Mouse (Mus musculus) spleen, adult 2 months (tissue): ENCODE measurements around the gene Serpinb6a. TPM values are rescaled to one million over a fixed set of nuclear protein-coding genes. Genes with fewer than 3 reads are reported as not detected.

Experiments
- DNase-seq, 2 experiments: peaks; one replicate each; pipeline versions ENCODE4 v3.0.0 to v3.0.0-alpha.2; 2012 to 2021; ENCODE audit warnings: low spot score in 2 of 2, low read depth in 1 of 2
- H3K27ac ChIP-seq: fragments of 200-500 bp; 2 replicates; pipeline ENCODE4 v1.5.1; 2012; ENCODE audit warnings: low read length, inconsistent platforms; ENCODE audit not compliant: insufficient read depth
- H3K27me3 ChIP-seq: fragments of 200-500 bp; 2 replicates; pipeline ENCODE4 v1.6.1; 2012; ENCODE audit warnings: mild to moderate bottlenecking, moderate library complexity, low read length, inconsistent platforms; ENCODE audit not compliant: control insufficient read depth, insufficient read depth
- H3K36me3 ChIP-seq: fragments of 200-500 bp; 2 replicates; pipeline ENCODE4 v1.6.1; 2012; ENCODE audit warnings: mild to moderate bottlenecking, low read length, inconsistent platforms; ENCODE audit not compliant: control insufficient read depth, insufficient read depth
- H3K4me1 ChIP-seq: fragments of 200-500 bp; 2 replicates; pipeline ENCODE4 v1.6.1; 2011; ENCODE audit warnings: inconsistent platforms; ENCODE audit not compliant: control insufficient read depth, insufficient read depth, insufficient read length
- H3K4me3 ChIP-seq: fragments of 200-500 bp; 2 replicates; pipeline ENCODE4 v1.5.1; 2011; ENCODE audit warnings: mild to moderate bottlenecking, inconsistent platforms; ENCODE audit not compliant: insufficient read depth, insufficient read length; ENCODE audit errors: extremely low read depth
- CTCF ChIP-seq: fragments of 200-500 bp; IDR thresholded peaks from 2 replicates; pipeline ENCODE4 v1.5.1; 2011; ENCODE audit warnings: mild to moderate bottlenecking, inconsistent platforms; ENCODE audit not compliant: insufficient read depth, insufficient read length, insufficient replicate concordance; ENCODE audit errors: extremely low read depth
- POLR2A ChIP-seq: fragments of 200-500 bp; IDR thresholded peaks from 2 replicates; pipeline ENCODE4 v1.6.1; 2011; ENCODE audit warnings: low read depth, low read length, inconsistent platforms
- WGBS: fragments of 180-500 bp; shearing (Covaris S2); methylation state at CpG from one replicate; pipeline ENCODE4 v1.1.7; 2018; 5-methylcytosine and 5-hydroxymethylcytosine counted together
- polyA plus RNA-seq: library from polyadenylated mRNA; depleted of rRNA; stranded (reverse); fragments of >200 nt; gene quantifications from 2 replicates; pipeline ENCODE4 v1.2.3, GENCODE M21; 2012

Serpinb6a gene
- polyA plus RNA-seq, 1 experiment, result 36.3 TPM

GRCm38 (mm10) chr13:33937151-33937550 lies 65.4 kb downstream of the Serpinb6a start:
- no peaks in the 10 kb centered on the region; the same call in none of the 2 replicates for H3K4me1 ChIP-seq
- H3K36me3 ChIP-seq, result no peaks in the 10 kb centered on the region
- 86% methylated on average over 5 of the region's 5 CpGs for WGBS
- no peak for DNase-seq
- no peak overlapping the region for H3K27ac ChIP-seq
- H3K27me3 ChIP-seq, result peaks cover 3% of the 10 kb centered on the region; the same call in 1 of the 2 replicates
- TF ChIP-seq POLR2A (no peak), CTCF (no peak)
- H3K4me3 ChIP-seq, result no peak overlapping the region

DNA sequence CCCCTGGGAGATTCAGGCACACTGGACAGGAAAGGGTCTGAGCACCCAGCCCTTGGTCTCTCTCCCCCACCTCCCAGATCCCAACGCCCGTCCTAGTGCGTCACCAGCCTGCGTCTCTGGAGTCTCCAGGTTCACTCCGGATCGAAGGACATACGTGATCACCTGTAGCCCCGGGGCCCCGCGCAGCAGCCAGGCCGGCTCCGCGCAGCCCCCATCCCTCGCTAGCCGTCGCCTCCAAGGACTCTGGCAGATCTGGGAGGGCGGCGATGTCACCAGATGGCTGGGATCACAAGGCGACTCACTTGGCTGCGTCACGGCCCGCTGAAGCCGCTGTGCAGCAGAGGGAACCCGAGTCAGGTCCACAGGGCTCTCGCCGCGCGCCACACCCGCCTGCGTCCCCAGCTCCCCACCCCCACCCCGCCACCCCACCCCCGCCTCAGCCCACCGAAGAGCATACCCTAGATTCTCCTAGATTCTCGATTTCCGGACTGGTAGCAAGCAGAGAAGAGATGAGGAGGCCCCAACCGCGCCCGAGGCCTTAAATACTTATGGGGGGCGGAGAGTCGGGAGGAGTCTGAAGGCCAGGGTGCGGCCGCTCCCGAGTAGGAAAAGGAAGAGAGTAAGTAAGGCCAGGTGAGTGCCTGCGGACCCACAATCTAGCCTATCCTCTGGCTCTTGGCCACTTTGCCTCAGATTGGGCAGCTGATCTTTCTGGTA lies 67.0 kb downstream of the Serpinb6a start:
- Histone ChIP-seq H3K4me3 (peak overlapping the region; percentile 55), H3K36me3 (no peaks in the 10 kb centered on the region), H3K27ac (peak overlapping the region; percentile 68), H3K27me3 (peaks cover 3% of the 10 kb centered on the region; the same call in 1 of the 2 replicates), H3K4me1 (no peaks in the 10 kb centered on the region; the same call in none of the 2 replicates)
- no peak for DNase-seq
- TF ChIP-seq CTCF (no peak), POLR2A (no peak)
- 5% methylated on average over 41 of the region's 44 CpGs for WGBS

DNA sequence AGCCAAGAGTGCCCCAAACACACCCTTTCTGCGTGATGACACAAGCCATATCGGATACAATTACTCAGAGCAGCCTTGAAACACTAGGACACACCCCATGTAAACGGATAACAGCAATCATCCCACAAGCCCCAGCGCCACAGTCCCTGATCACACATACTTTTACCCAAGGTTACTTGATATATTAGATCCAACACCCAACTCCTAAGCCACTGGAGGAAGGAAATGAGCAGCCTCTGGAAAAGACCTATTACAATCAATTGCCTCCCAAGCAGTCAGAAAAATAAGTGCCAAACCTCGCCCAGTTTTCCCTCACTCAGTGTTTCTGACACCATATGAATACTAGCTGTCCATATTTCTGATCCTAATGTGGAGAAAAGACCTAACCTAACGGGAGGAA lies 67.9 kb downstream of the Serpinb6a start:
- DNase-seq, result no peak
- WGBS, result 86% methylated on average over 6 of the region's 6 CpGs
- Histone ChIP-seq H3K27ac (no peak overlapping the region), H3K4me3 (no peak overlapping the region), H3K36me3 (no peaks in the 10 kb centered on the region), H3K4me1 (no peaks in the 10 kb centered on the region; the same call in none of the 2 replicates), H3K27me3 (peaks cover 3% of the 10 kb centered on the region; the same call in 1 of the 2 replicates)
- no peak for TF ChIP-seq POLR2A
- TF ChIP-seq CTCF, result no peak

DNA sequence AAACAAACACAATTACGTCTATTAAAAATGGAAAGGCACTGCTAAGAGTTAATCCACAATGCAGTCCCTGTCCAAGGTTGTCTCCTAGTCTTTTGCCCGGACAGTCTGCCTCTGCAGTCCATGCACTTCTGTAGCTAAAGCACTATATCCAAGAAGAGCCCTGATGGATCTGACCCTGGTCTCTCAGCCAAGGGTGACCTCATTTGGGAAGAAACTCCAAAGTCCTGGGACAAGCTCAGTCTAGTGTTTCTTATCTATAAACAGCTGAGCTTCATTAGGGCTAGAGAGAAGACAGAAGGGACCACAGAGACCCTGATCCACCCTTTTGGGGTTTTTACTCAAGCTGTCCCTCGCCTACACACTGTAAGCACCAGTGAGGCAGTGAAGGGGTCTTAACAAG lies 71.7 kb downstream of the Serpinb6a start:
- H3K27ac ChIP-seq, result no peak overlapping the region
- no peak overlapping the region for H3K4me3 ChIP-seq
- H3K4me1 ChIP-seq, result no peaks in the 10 kb centered on the region; the same call in none of the 2 replicates
- 89% methylated on average over 3 of the region's 3 CpGs for WGBS
- H3K36me3 ChIP-seq, result no peaks in the 10 kb centered on the region
- no peak for DNase-seq
- TF ChIP-seq CTCF (no peak), POLR2A (no peak)
- H3K27me3 ChIP-seq, result peaks cover 3% of the 10 kb centered on the region; the same call in 1 of the 2 replicates

DNA sequence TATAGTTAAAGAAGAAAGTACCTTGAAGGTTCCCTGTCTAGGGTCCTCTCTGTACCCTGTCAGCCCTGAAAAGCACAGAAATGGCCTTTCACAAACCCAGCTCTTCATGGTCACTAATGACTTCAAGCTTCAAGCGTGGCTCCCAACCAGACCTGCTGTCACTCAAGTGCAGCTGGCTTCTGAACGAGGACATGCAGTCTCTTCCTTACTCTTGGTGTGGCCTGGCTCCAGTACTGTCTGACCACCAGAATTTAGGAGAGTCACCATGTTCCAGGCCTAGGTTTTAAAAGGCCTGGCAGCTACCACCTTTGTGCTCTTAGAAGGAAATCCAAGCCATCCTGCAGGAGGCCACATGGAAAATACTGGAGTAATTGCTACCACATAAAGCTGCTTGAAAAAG lies 72.3 kb downstream of the Serpinb6a start:
- 87% methylated on average over 2 of the region's 2 CpGs for WGBS
- Histone ChIP-seq H3K27me3 (no peaks in the 10 kb centered on the region), H3K27ac (no peak overlapping the region), H3K36me3 (no peaks in the 10 kb centered on the region), H3K4me1 (no peaks in the 10 kb centered on the region), H3K4me3 (no peak overlapping the region)
- no peak for DNase-seq
- TF ChIP-seq CTCF (no peak), POLR2A (no peak)

- H3K27me3 ChIP-seq, result no peaks in the 10 kb centered on the region
- H3K4me3 ChIP-seq, result no peak overlapping the region
- H3K27ac ChIP-seq, result no peak overlapping the region
- H3K36me3 ChIP-seq, result peaks cover 12% of the 10 kb centered on the region
- WGBS, result 92% methylated on average over 5 of the region's 5 CpGs
- H3K4me1 ChIP-seq, result no peaks in the 10 kb centered on the region
- DNase-seq, result no peak
- TF ChIP-seq POLR2A (no peak), CTCF (no peak)
These were observed 80.9 kb downstream of the Serpinb6a start for GRCm38 (mm10) chr13:33921699-33922098.

GRCm38 (mm10) chr13:33921041-33921440 lies 81.6 kb downstream of the Serpinb6a start:
- 93% methylated on average over 6 of the region's 6 CpGs for WGBS
- no peaks in the 10 kb centered on the region for H3K4me1 ChIP-seq
- H3K27ac ChIP-seq, result no peak overlapping the region
- H3K4me3 ChIP-seq, result no peak overlapping the region
- no peak for TF ChIP-seq CTCF
- no peak for TF ChIP-seq POLR2A
- DNase-seq, result no peak
- H3K27me3 ChIP-seq, result no peaks in the 10 kb centered on the region
- H3K36me3 ChIP-seq, result peaks cover 12% of the 10 kb centered on the region
